Mouse (Mus musculus) frontal cortex, postnatal 36 days (tissue): Measurements from ENCODE around the gene Gm28845.

ENCODE experiments used
- DNase-seq, 2 experiments: peaks; one replicate each; pipeline ENCODE4 v3.0.0; 2022; ENCODE audit warnings: low spot score in 2 of 2

Gene Gm28845

GRCm38 (mm10) chr1:65119438-65119837 is at the start of gene Gm28845:
TSS of gene Gm28845 (minus strand) at chr1:65119558.
- DNase-seq = no peak

GRCm38 (mm10) chr1:65167496-65167895 is 48.1 kb upstream of the Gm28845 start:
- DNase-seq = no peak

GRCm38 (mm10) chr1:65162210-65162609 is 42.9 kb upstream of the Gm28845 start:
- peak in 1 of 2 experiments; percentile 6 for DNase-seq

GRCm38 (mm10) chr1:65156111-65156510 is 36.8 kb upstream of the Gm28845 start:
- no peak for DNase-seq

- DNase-seq = no peak
These were observed 35.5 kb upstream of the Gm28845 start for GRCm38 (mm10) chr1:65154814-65155213.

GRCm38 (mm10) chr1:65147971-65148370 is 28.6 kb upstream of the Gm28845 start:
- DNase-seq = no peak

- DNase-seq = no peak
These were observed 28.0 kb upstream of the Gm28845 start for GRCm38 (mm10) chr1:65147326-65147725.

GRCm38 (mm10) chr1:65146601-65147000 is 27.2 kb upstream of the Gm28845 start:
- DNase-seq = no peak

- no peak for DNase-seq
These were observed 25.4 kb upstream of the Gm28845 start for GRCm38 (mm10) chr1:65144783-65145182.

GRCm38 (mm10) chr1:65137560-65137959 is 18.2 kb upstream of the Gm28845 start:
- DNase-seq = no peak

- DNase-seq = no peak
These were observed 13.5 kb upstream of the Gm28845 start for GRCm38 (mm10) chr1:65132833-65133232.

- DNase-seq = no peak
These were observed 12.3 kb upstream of the Gm28845 start for GRCm38 (mm10) chr1:65131671-65132070.

GRCm38 (mm10) chr1:65130226-65130625 is 10.9 kb upstream of the Gm28845 start:
- DNase-seq = no peak

- DNase-seq = no peak
These were observed 10.3 kb upstream of the Gm28845 start for GRCm38 (mm10) chr1:65129634-65130180.

GRCm38 (mm10) chr1:65122574-65123372 is 3.4 kb upstream of the Gm28845 start, which contains the start of gene D630023F18Rik:
TSS of gene D630023F18Rik (minus strand) at chr1:65123214.
- DNase-seq = peak; percentile 31 to 42

- no peak for DNase-seq
These were observed 1.0 kb downstream of the Gm28845 start for GRCm38 (mm10) chr1:65118150-65118913.

- DNase-seq = no peak
These were observed 5.7 kb downstream of the Gm28845 start for GRCm38 (mm10) chr1:65113536-65114172.

GRCm38 (mm10) chr1:65112807-65113196 is 6.6 kb downstream of the Gm28845 start:
- DNase-seq = no peak

- DNase-seq = peak; percentile 64 to 70
These were observed 7.1 kb downstream of the Gm28845 start for GRCm38 (mm10) chr1:65112031-65112806.

- no peak for DNase-seq
These were observed 9.5 kb downstream of the Gm28845 start for GRCm38 (mm10) chr1:65109756-65110435.

GRCm38 (mm10) chr1:65109196-65109595 is 10.2 kb downstream of the Gm28845 start:
- DNase-seq = no peak
